In the genomic region with DNA sequence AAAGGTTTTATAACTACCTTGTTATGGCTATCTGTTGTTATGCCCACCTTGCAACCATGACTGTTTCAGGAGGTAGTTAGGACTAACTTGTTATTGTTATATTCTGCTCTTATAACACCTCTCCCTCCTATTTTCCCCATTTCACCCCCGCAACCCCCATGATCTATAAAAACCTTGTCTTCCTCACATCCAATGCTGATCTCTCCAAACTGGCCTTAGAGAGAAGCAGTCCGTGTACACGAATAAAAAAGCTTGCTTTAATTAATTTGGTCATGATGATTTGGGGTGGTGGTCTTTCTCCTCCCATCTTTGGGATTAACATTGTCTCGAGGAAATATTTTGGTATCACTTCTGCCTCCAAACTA, we compare ENCODE assay signal across 8 mouse cellular contexts. TPM values are rescaled to one million over a fixed set of nuclear protein-coding genes. Genes with fewer than 3 reads are reported as not detected.
A peak's percentile ranks its signal among the peaks of the same experiment; 100 is the strongest.
DNase-seq lines count a peak whose midpoint lies in the region; ATAC-seq and TF ChIP-seq lines count a peak whose summit lies in the region.

No protein-coding gene starts in this region.

- WGBS in lung, postnatal 0 days: 5% methylated on average over 4 of the region's 4 CpGs
- WGBS in limb, embryonic 12.5 days: under 1% methylated on average over 4 of the region's 4 CpGs
- 2% methylated on average over 4 of the region's 4 CpGs for WGBS in stomach, embryonic 14.5 days

- H3K4me1 ChIP-seq in lung, postnatal 0 days (ENCODE audit: insufficient read depth, low read depth, low read length): no peaks in the 10 kb centered on the region
- 0 out of 2 replicates have a peak, but pooled peaks cover 4% of the 10 kb centered on the region for H3K4me1 ChIP-seq in limb, embryonic 12.5 days (replicated peaks)
- H3K4me1 ChIP-seq in stomach, embryonic 14.5 days (ENCODE audit: control insufficient read depth, insufficient read depth, low read length): no peaks in the 10 kb centered on the region

- H3K4me3 ChIP-seq in lung, postnatal 0 days (ENCODE audit: low read depth, low read length): peak overlapping the region; percentile 44
- H3K4me3 ChIP-seq in limb, embryonic 12.5 days (replicated peaks): peak overlapping the region; percentile 62
- peak overlapping the region; percentile 45 for H3K4me3 ChIP-seq in stomach, embryonic 14.5 days (ENCODE audit: low read depth, low read length)

- no peak for ATAC-seq in lung, postnatal 0 days
- ATAC-seq in limb, embryonic 12.5 days (ENCODE audit: insufficient number of reproducible peaks, insufficient read depth, low FRiP score, low TSS enrichment, low read depth): no peak
- ATAC-seq in stomach, embryonic 14.5 days (ENCODE audit: insufficient number of reproducible peaks, insufficient read depth, low FRiP score, low read depth): no peak

- H3K4me2 ChIP-seq in lung, postnatal 0 days (replicated peaks; ENCODE audit: low read depth, low read length): peak overlapping the region; percentile 62
- H3K4me2 ChIP-seq in limb, embryonic 12.5 days: peak overlapping the region; percentile 67
- peak overlapping the region; percentile 47 for H3K4me2 ChIP-seq in stomach, embryonic 14.5 days (replicated peaks; ENCODE audit: low read depth, low read length)

- no peaks in the 10 kb centered on the region for H3K36me3 ChIP-seq in lung, postnatal 0 days (ENCODE audit: insufficient read depth, low read length)
- H3K36me3 ChIP-seq in limb, embryonic 12.5 days: peaks cover 4% of the 10 kb centered on the region
- no peaks in the 10 kb centered on the region for H3K36me3 ChIP-seq in stomach, embryonic 14.5 days (ENCODE audit: control insufficient read depth, insufficient read depth, low read length)

- no peaks in the 10 kb centered on the region for H3K9me3 ChIP-seq in lung, postnatal 0 days (ENCODE audit: low read length)
- no peaks in the 10 kb centered on the region for H3K9me3 ChIP-seq in limb, embryonic 12.5 days
- no peaks in the 10 kb centered on the region for H3K9me3 ChIP-seq in stomach, embryonic 14.5 days (ENCODE audit: control insufficient read depth, low read depth, low read length)

- no peaks in the 10 kb centered on the region for H3K27me3 ChIP-seq in lung, postnatal 0 days (replicated peaks; ENCODE audit: insufficient read depth, low read length)
- no peaks in the 10 kb centered on the region for H3K27me3 ChIP-seq in limb, embryonic 12.5 days
- no peaks in the 10 kb centered on the region for H3K27me3 ChIP-seq in stomach, embryonic 14.5 days (ENCODE audit: control insufficient read depth, insufficient read depth, low read length)

- H3K9ac ChIP-seq in lung, postnatal 0 days (replicated peaks; ENCODE audit: low read depth): peak overlapping the region; percentile 39
- peak overlapping the region; percentile 56 for H3K9ac ChIP-seq in limb, embryonic 12.5 days (replicated peaks)
- peak overlapping the region; percentile 43 for H3K9ac ChIP-seq in stomach, embryonic 14.5 days (replicated peaks; ENCODE audit: low read depth, low read length)

- H3K27ac ChIP-seq in lung, postnatal 0 days (ENCODE audit: low read length): peak overlapping the region; percentile 39; the same call in 1 of the 2 replicates
- H3K27ac ChIP-seq in limb, embryonic 12.5 days: no peak overlapping the region
- H3K27ac ChIP-seq in stomach, embryonic 14.5 days (ENCODE audit: low read length): no peak overlapping the region

- TF ChIP-seq CTCF in lung, postnatal 0 days (IDR thresholded peaks at IDR 0.05): no peak

- no peak for TF ChIP-seq EP300 in lung, postnatal 0 days (IDR thresholded peaks at IDR 0.05)

- peak; percentile 5 for DNase-seq in adrenal gland, postnatal 14 days
- no peak for DNase-seq in adrenal gland, postnatal 36 days
- DNase-seq in lung, postnatal 0 days (ENCODE audit: low spot score): peak; percentile 7
- DNase-seq in lung, postnatal 10 days: no peak
- no peak for DNase-seq in adrenal gland, postnatal 4 days (ENCODE audit: low spot score in 2 of 2)
- DNase-seq in layer of hippocampus, adult 18-20 months (ENCODE audit: low spot score in 2 of 2): no peak

RNA-seq across cellular contexts. Expression of gene Ttc26, which starts 0.5 kb away (rescaled TPM):
- 1.6 and 3.3 TPM in 2 replicates for total RNA-seq in adrenal gland, postnatal 14 days (2021)
- 1 to 10 TPM; 3.0 to 4.1 TPM for total RNA-seq in adrenal gland, postnatal 36 days (2021)
- 2.3 and 2.9 TPM in 2 replicates for polyA plus RNA-seq in lung, postnatal 0 days (2015; fragmentation: Nextera tagmentation; extraction: Ambion mirVana)
- 13.3 and 14.0 TPM in 2 replicates for polyA plus RNA-seq in limb, embryonic 12.5 days (2016; fragmentation: Nextera tagmentation; extraction: Ambion mirVana)
- polyA plus RNA-seq in stomach, embryonic 14.5 days (2014; fragmentation: Nextera tagmentation; extraction: Ambion mirVana): 6.9 and 9.2 TPM in 2 replicates
- total RNA-seq in adrenal gland, postnatal 4 days (2021): 1 to 10 TPM; 4.3 to 5.2 TPM
- total RNA-seq in layer of hippocampus, adult 18-20 months (2021): 10 to 100 TPM; 12.0 to 12.7 TPM

RNA-seq across cellular contexts. Expression of gene Zc3hav1, which starts 26.3 kb away (rescaled TPM):
- 45.0 and 49.5 TPM in 2 replicates for total RNA-seq in adrenal gland, postnatal 14 days (2021)
- total RNA-seq in adrenal gland, postnatal 36 days (2021): 10 to 100 TPM; 56.9 to 69.1 TPM
- polyA plus RNA-seq in lung, postnatal 0 days (2015; fragmentation: Nextera tagmentation; extraction: Ambion mirVana): 18.1 TPM in 2 replicates
- polyA plus RNA-seq in limb, embryonic 12.5 days (2016; fragmentation: Nextera tagmentation; extraction: Ambion mirVana): 2.1 and 2.5 TPM in 2 replicates
- polyA plus RNA-seq in stomach, embryonic 14.5 days (2014; fragmentation: Nextera tagmentation; extraction: Ambion mirVana): 5.8 and 6.3 TPM in 2 replicates
- total RNA-seq in adrenal gland, postnatal 4 days (2021): 10 to 100 TPM; 54.2 to 55.8 TPM
- 1 to 10 TPM; 5.1 to 7.1 TPM for total RNA-seq in layer of hippocampus, adult 18-20 months (2021)

RNA-seq across cellular contexts. Expression of gene Ubn2, which starts 53.0 kb away (rescaled TPM):
- 27.6 and 29.0 TPM in 2 replicates for total RNA-seq in adrenal gland, postnatal 14 days (2021)
- 10 to 100 TPM; 24.3 to 31.8 TPM for total RNA-seq in adrenal gland, postnatal 36 days (2021)
- 6.9 and 10.8 TPM in 2 replicates for polyA plus RNA-seq in lung, postnatal 0 days (2015; fragmentation: Nextera tagmentation; extraction: Ambion mirVana)
- 16.3 and 21.3 TPM in 2 replicates for polyA plus RNA-seq in limb, embryonic 12.5 days (2016; fragmentation: Nextera tagmentation; extraction: Ambion mirVana)
- polyA plus RNA-seq in stomach, embryonic 14.5 days (2014; fragmentation: Nextera tagmentation; extraction: Ambion mirVana): 22.9 and 23.6 TPM in 2 replicates
- total RNA-seq in adrenal gland, postnatal 4 days (2021): 10 to 100 TPM; 36.4 to 39.4 TPM
- total RNA-seq in layer of hippocampus, adult 18-20 months (2021): 10 to 100 TPM; 44.6 to 45.8 TPM

Comparison
In these comparisons a context has a peak if more than half of its experiments do, and no peak if none do; other contexts are left out.
1. DNase-seq: peak in adrenal gland, postnatal 14 days (single experiment) and lung, postnatal 0 days (single experiment); none in adrenal gland, postnatal 36 days (0 of 2), lung, postnatal 10 days (single experiment), adrenal gland, postnatal 4 days (0 of 2) and layer of hippocampus, adult 18-20 months (0 of 2).
2. Peak in every context shown above with its lines, with median percentiles within 50 percentile points of each other: H3K4me2 ChIP-seq, H3K4me3 ChIP-seq and H3K9ac ChIP-seq.